Mouse (Mus musculus) monocyte, adult 59 days (primary cell): ENCODE measurements around the gene Dazap1. TPM values are rescaled to one million over a fixed set of nuclear protein-coding genes. Genes with fewer than 3 reads are reported as not detected.

Experiments
- total RNA-seq, 2 experiments: library from RNA; stranded (reverse); gene quantifications; one replicate each; pipeline ENCODE4 v1.2.4; 2023

Gene Dazap1
- 10 to 100 TPM; 83.2 to 97.3 TPM for total RNA-seq

DNA sequence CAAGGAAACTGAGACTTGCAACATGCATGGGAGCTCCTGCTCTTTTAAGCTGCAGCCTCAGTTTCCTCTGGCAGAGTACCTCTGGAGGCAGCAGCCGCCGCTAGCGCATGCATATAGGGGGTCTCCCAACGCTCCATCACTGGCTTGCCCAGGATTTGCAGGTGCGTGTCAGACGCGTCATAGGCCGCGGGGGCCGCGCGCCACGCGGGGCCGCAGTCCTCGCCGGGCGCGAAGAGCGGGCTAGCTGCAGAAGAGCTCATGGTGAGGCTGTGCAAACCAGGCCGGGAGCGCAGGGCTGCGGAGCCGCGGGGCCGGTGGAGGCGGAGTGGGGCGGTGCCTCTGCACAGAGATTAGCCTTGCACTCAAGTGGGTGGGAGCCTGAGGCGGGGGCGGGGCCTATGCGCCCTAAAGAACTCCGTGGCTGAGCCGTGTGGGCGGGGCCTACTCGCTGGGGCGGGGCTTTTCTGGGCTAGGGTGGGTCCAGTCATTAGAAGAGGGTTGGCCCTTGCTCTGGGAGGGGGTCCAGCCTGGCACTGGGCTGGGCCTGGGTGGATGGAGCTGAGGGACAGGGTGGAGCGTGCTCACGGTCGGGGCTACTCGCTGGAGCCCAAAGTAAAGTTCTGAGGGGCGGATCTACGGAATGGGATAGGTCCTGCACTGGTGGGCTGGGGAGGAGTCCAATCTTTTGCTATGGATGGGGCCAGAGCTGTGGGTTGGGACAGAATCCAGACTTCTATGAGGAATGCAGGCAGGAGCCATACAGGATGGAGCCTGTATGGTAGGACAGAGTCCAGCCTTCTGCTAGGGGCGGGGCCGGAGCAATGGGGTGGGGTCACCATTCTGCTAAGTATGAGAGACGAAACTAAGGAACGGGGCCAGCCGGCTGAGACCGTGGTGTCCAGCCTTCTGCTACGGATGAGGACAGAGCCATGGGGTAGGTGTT, at the start of gene Dazap1, which contains the start of gene Gamt:
TSS of gene Dazap1 (plus strand) at position 845 of the 943 bp plus-strand sequence.
TSS of gene Gamt (minus strand) at position 371 of the 943 bp plus-strand sequence.

DNA sequence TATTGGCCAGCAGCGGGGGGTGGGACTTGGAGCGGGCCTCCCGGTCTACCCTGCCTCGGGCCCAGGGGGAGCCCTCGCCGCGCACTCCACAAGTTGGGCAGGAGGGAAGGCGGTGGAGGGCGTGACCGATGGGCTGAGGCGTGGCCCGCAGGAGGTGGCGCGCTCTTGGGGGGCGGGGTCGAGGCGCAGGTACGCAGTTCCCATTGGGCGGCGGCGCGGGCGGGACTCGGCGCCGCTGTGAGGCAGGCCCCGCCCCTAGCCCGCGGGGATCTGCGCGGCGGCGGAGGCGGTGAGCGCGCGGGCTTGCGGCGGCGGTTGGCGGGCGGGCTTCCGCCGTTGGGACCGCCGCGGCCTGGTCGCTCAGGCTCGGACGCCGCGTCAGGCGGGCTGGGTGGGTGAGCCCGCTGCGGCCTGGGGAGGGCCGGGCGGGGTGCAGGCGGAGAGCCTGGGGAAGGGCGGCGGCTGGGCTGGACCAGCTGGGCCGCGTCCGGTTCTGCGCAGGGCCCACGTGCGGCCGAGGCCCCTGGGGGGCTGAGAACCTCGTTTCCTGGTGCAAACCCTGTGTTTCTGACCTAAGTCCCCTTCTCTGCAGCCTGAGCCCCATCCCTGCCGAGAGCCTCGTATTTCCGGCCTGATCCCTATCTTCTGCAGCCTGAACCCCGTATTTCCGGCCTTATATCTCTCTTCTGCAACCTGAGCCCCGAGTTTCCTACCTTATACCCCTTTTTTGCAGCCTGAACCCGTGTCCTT, 34.7 kb upstream of the Dazap1 start, which contains the start of gene Mum1:
TSS of gene Mum1 (plus strand) at position 19 of the 750 bp plus-strand sequence.

GRCm38 (mm10) chr10:80248971-80249640, 12.2 kb upstream of the Dazap1 start, which contains the start of gene Ndufs7:
Ndufs7 (plus strand) TSS chr10:80249121.

GRCm38 (mm10) chr10:80292251-80293146, 31.2 kb downstream of the Dazap1 start, which contains the start of gene Rps15:
Rps15 (plus strand) TSS chr10:80292453.

DNA sequence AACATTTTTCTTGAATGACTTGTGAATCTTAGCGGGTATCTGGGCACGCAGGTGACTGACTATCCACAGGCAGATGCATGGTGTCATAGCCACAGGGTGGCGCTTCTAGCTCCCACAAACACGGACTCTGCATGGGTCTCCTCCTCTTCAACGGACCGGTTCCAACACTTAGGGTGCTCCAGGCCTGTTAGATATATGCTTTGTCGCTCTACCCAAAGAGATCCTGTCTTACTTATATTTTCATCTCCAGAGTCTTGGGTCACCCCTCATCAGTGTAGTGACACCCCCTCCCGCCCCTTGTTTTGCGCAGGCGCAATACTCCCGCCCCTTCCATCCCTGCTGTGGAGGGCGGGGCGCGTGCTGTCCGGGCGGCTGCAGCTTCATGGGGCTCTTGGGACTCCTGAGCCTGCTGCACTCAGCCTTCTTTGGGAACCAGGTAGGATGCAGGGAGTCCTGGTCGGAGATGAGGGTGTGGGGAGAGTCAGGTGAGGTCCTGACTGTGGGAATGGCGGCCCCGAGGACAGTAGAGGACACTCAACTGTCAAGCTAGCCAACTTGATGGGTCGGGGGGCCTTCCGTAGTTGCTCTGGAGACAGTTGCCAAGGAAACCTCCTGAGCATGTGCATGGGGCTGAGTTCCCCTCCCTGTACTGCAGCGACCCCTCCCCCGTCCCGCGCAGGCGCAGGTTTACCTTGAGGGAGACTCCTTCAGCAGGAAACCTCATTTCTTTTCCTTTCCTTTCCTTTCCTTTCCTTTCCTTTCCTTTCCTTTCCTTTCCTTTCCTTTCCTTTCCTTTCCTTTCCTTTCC, 34.5 kb downstream of the Dazap1 start, which contains the start of gene Apc2:
TSS of gene Apc2 (plus strand) at position 360 of the 808 bp plus-strand sequence.

GRCm38 (mm10) chr10:80320340-80320760, 59.1 kb downstream of the Dazap1 start, which contains the start of gene 2310011J03Rik:
2310011J03Rik (minus strand) TSS chr10:80320537.

GRCm38 (mm10) chr10:80329273-80330081, 68.2 kb downstream of the Dazap1 start, which contains the start of the genes Pcsk4 and Reep6:
Pcsk4 (minus strand) TSS chr10:80329498.
Reep6 (plus strand) TSS chr10:80329953.

Other genes starting within 250 kb of the Dazap1 start
- gene Arhgap45, start 244.8 kb upstream of the Dazap1 start, total RNA-seq = 100 to 1,000 TPM; 445 to 469 TPM
- gene Polr2e, start 221.7 kb upstream of the Dazap1 start, total RNA-seq = 10 to 100 TPM; 70.3 to 88.5 TPM
- gene Gpx4, start 214.3 kb upstream of the Dazap1 start, total RNA-seq = 100 to 1,000 TPM; 295 to 325 TPM
- gene Sbno2, start 155.9 kb upstream of the Dazap1 start, total RNA-seq = 100 to 1,000 TPM; 221 to 224 TPM
- gene Stk11, start 145.7 kb upstream of the Dazap1 start, total RNA-seq = 100 to 1,000 TPM; 122 to 129 TPM
- gene Atp5d, start 122.9 kb upstream of the Dazap1 start, total RNA-seq = 100 to 1,000 TPM; 165 to 182 TPM
- 1 to 10 TPM; 3.7 to 4.5 TPM for gene Cbarp, start 120.7 kb upstream of the Dazap1 start, total RNA-seq
- 100 to 1,000 TPM; 150 to 162 TPM for gene Midn, start 113.2 kb upstream of the Dazap1 start, total RNA-seq
- gene Cirbp, start 95.5 kb upstream of the Dazap1 start, total RNA-seq = 10 to 100 TPM; 46.0 to 76.6 TPM
- gene 1600002K03Rik, start 88.5 kb upstream of the Dazap1 start, total RNA-seq = 10 to 100 TPM; 11.8 to 19.2 TPM
- gene Efna2, start 82.0 kb upstream of the Dazap1 start, total RNA-seq = under 1 TPM; 0.24 to 0.49 TPM
- gene Mum1, start 35.1 kb upstream of the Dazap1 start, total RNA-seq = 10 to 100 TPM; 36.1 to 46.4 TPM
- 10 to 100 TPM; 70.2 to 74.7 TPM for gene Ndufs7, start 12.4 kb upstream of the Dazap1 start, total RNA-seq
- gene Gamt, start 474 bp upstream of the Dazap1 start, total RNA-seq = 10 to 100 TPM; 12.4 to 13.8 TPM
- gene Rps15, start 31.0 kb downstream of the Dazap1 start, total RNA-seq = 1,000 to 10,000 TPM; 1,532 to 1,602 TPM
- gene Apc2, start 34.5 kb downstream of the Dazap1 start, total RNA-seq = under 1 TPM in 1 of 2 experiments, not detected in 1; 0.06 TPM
- 10 to 100 TPM; 26.6 to 30.0 TPM for gene 2310011J03Rik, start 59.1 kb downstream of the Dazap1 start, total RNA-seq
- gene Pcsk4, start 68.0 kb downstream of the Dazap1 start, total RNA-seq = not detected
- not detected for gene Reep6, start 68.5 kb downstream of the Dazap1 start, total RNA-seq
- under 1 TPM; 0.63 to 0.64 TPM for gene Adamtsl5, start 86.9 kb downstream of the Dazap1 start, total RNA-seq
- not detected for gene Plk5, start 95.0 kb downstream of the Dazap1 start, total RNA-seq
- 1 to 10 TPM; 9.4 to 9.6 TPM for gene Mex3d, start 126.2 kb downstream of the Dazap1 start, total RNA-seq
- 10 to 100 TPM; 51.5 to 54.6 TPM for gene Mbd3, start 138.1 kb downstream of the Dazap1 start, total RNA-seq
- 10 to 100 TPM; 87.0 to 91.8 TPM for gene Uqcr11, start 145.3 kb downstream of the Dazap1 start, total RNA-seq
- gene Tcf3, start 172.2 kb downstream of the Dazap1 start, total RNA-seq = 10 to 100 TPM; 45.8 to 51.3 TPM
- not detected for gene Onecut3, start 233.3 kb downstream of the Dazap1 start, total RNA-seq